Mouse (Mus musculus) skeletal muscle tissue, adult 2 months (tissue): Measurements from ENCODE around the gene 4930404H24Rik.

Experiments
- DNase-seq: peaks from one replicate; pipeline ENCODE4 v3.0.0-alpha.2; 2012; ENCODE audit warnings: low read depth, low spot score

The 4930404H24Rik gene

GRCm38 (mm10) chr2:153492573-153493392 is at the start of gene 4930404H24Rik:
TSS of gene 4930404H24Rik (plus strand) at chr2:153492790.
- DNase-seq, result peak; percentile 55

- no peak for DNase-seq
Observed at GRCm38 (mm10) chr2:153443434-153444240, 49.0 kb upstream of the 4930404H24Rik start.

- DNase-seq, result peak; percentile 30
Observed at GRCm38 (mm10) chr2:153444254-153445136, 48.1 kb upstream of the 4930404H24Rik start.

DNA sequence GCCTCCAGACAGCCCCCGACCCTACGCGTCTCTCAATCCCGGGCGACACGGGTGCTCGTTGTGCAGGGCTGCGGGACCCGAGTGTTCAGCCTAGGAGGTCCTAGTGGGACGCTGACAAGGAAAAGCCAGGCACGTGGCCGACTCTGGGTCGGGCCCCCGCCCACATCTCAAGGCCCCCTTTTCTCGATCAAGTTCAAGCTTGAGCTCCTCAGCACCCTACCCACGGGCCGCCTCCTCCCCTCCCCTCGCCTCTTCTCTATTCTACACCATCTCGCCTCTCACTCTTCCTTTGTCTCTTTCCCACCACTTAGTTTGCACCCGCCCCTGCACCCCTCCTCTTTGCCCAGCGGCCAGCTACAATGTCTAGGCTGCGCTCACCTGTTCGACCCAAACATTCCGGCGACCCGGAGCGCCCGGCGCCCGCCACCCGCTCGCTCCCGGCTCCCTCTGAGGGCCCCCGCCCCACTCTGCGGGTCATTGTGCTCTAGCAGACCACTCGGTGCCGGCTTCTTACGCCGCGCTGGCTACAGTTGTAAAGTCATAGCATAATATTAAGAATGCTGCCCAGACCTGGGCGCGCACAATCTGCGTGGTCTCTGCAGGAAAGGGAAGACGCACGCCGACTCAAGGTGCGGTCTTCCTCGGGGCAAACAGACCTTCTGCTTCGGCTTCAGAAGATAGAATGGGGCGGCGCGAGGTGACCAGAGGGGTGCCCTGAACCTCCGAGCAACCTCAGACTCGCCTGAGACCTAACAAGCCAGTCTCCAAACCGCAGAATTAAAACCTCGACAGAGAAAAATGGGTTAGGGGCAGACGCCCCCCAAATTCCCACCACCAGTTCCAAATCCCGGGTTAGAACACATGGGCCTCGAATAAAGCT is 47.2 kb upstream of the 4930404H24Rik start:
- DNase-seq, result no peak

DNA sequence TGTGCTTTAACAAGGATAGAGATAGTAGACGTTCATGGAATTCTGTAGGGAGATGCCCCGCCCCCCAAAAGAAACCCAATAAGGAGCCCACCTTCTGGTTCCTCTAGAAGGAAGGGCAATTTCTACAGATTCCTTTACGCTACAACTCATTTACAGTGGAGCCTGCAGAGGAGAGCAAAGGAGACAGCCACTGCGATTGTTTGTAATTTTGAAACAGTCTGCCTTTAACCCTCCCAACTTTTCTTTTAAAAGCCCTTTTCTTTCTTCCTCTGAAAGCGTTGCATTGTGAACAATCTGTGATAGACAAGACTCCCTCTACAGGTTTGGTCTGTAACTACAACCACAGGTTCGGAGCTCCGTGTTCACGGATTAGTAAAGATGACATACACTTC is 46.6 kb upstream of the 4930404H24Rik start:
- no peak for DNase-seq

GRCm38 (mm10) chr2:153446476-153446875 is 46.1 kb upstream of the 4930404H24Rik start:
- DNase-seq, result no peak

DNA sequence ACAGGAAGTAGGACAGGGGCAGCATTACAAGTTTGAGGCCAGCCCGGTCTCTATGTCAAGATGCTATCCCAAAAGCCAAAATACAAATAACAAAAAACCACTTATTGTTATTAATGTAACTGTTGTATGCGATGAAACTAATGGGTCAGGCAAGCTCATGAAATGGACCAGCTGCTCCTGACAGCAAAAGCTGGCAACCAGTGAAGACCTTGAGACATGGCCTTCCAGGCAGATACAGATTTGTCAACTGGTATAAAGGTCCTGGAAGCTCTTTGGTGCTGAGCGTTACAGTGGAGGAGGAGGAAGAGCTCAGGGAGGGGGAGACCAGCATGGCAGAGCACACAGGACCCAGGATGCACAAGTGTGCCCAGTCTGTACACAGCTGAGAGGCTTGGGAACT is 44.9 kb upstream of the 4930404H24Rik start:
- no peak for DNase-seq

DNA sequence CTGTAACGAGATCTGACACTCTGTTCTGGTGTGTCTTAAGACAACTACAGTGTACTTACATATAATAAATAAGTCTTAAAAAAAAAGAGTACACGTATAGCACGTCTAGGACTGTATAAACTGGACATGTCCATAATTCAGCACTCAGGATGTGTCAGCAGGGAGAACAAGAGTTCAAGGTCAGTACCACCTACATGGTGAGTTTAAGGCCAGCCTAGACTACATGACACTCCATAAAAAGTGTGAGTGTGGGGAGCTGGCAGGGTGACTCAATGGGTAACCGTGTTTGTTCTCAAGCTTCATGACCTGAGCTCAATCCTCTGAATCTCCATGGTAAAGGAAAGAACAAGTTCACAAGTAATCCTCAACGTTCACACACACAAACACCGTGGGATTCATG is 44.1 kb upstream of the 4930404H24Rik start:
- no peak for DNase-seq

DNA sequence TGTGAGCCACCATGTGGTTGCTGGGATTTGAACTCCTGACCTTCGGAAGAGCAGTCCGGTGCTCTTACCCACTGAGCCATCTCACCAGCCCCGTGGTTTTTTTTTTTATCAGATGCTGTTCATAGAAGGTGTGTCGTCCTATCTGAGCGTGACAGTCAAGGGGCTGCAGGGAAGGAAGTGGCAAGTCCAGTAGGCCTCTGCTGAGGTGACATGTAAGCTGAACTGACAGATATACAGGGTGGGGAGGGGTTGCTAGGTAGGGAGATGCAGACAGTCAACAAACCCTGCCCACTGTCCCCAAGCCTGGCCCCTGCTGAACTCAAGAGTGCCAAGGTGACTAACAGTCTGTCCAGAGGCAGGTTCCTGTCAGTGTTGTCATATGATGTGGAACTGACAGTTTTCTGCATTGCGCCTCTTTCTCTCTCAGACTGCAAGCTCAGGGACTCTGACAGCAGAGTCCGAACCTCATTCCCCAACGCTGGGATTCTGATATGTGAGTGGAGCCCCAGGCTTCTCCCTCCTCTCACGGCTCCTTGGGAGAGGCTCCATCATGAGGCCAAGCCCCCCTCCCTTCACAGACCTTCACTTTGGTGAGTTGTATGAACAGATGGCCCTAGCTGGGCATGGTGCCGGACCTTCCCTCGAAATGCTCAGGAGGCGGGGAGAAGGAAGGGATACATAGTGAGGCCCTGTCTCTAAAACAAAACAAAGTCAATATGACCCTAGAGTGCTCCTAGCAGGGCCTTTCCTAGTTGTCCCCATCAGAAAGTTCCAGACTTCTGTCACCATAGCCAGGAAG is 38.4 kb upstream of the 4930404H24Rik start:
- DNase-seq, result no peak

- no peak for DNase-seq
Observed at GRCm38 (mm10) chr2:153454841-153455506, 37.6 kb upstream of the 4930404H24Rik start.

DNA sequence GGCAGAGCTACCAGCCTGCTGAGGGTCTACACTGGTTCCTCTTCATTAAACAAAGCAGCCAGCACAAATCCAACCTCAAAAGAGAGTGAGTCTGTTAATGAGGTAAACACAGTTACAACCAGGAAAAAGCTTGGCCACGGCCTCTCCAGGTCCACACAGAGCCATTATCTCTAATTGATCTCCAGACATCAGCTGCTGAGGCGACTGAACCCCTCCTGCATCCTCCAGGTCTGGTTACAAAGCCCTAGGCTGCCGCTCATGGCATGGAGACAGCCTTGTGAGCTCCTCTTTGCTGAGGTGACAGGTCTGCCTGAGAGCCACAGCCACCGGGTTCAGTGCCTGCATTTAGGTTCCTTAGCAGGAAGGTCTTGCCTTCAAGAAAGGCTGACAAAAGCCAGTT is 35.1 kb upstream of the 4930404H24Rik start:
- no peak for DNase-seq

DNA sequence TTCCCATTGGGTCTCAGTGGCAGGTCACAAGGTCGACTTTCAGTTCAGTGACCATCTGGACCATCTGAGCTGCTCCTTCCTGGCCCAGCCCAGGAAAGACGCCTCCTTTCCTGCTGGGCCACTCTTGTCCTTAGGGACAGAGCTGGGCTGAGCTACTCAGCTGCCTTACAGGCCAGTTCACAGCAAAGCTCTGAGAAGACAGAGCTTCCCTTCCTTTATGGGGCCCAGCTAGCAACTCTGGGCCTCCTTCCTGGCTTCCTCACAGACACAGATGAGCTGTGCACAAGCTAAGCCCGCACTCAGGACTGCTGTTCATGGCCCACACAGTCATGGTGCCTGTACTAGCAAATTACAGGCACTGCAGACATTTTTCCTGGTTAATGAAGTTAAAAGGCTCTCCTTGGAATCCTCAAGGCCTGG is 34.6 kb upstream of the 4930404H24Rik start:
- DNase-seq, result no peak

GRCm38 (mm10) chr2:153463257-153463656 is 29.3 kb upstream of the 4930404H24Rik start:
- DNase-seq, result no peak

DNA sequence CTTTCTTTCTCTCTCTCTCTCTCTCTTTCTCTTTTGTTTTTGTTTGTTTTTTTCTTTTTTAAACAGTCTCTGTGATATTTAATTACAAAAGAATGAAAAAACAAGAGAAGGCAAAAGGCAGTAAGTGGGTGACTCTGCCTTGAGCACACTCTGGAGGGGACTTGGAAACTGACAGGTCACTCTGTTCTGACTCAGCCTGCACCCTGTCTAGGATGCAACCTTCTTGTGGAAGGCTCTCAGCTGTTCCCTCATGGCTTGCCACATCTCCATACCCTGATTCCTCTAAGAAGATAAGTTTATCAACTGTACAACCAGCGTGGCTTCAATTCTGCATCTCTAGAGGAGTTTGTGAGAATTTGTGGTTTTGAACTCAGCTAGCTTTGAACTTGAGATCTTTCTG is 25.2 kb upstream of the 4930404H24Rik start:
- no peak for DNase-seq

- no peak for DNase-seq
Observed at GRCm38 (mm10) chr2:153469317-153469716, 23.3 kb upstream of the 4930404H24Rik start.

DNA sequence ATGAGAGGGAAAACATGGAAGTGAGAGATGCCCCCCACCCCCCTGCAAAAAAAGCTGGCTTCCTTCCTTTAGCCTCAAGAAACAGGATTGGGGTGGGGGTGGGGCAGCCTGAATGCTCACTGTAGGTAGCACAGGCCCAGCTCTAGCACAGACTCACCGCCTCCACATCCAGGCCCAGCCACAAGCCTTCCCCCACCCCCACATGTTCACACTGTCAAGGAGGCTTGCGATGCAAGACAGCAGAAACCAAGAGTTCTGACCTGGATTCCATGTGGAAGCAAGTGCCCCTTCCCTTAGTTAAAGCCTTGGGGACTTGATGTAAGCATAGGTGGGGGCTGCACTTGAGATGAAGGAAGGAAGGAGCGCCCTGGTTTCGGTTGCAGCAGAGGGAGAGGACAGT is 22.8 kb upstream of the 4930404H24Rik start:
- DNase-seq, result no peak

DNA sequence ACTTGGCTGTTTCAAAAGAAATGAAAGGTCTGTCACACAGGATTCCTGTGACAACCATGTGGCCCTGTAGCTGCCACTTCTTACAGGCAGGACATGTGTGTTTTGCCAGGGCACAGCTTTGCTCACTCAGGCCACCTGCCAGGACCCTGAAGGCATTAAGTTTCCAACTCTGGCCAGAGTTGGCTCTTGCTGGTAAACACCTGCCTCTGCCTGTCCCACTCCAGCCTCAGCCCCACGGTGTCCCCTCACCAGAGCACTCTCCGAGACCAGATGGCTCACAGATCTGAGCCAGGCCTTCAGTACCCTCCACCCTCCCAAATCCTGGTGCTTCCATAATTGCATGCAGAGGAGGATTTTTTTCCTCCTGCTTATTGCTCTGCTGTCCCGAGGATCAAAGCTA is 21.6 kb upstream of the 4930404H24Rik start:
- DNase-seq, result peak; percentile 85

DNA sequence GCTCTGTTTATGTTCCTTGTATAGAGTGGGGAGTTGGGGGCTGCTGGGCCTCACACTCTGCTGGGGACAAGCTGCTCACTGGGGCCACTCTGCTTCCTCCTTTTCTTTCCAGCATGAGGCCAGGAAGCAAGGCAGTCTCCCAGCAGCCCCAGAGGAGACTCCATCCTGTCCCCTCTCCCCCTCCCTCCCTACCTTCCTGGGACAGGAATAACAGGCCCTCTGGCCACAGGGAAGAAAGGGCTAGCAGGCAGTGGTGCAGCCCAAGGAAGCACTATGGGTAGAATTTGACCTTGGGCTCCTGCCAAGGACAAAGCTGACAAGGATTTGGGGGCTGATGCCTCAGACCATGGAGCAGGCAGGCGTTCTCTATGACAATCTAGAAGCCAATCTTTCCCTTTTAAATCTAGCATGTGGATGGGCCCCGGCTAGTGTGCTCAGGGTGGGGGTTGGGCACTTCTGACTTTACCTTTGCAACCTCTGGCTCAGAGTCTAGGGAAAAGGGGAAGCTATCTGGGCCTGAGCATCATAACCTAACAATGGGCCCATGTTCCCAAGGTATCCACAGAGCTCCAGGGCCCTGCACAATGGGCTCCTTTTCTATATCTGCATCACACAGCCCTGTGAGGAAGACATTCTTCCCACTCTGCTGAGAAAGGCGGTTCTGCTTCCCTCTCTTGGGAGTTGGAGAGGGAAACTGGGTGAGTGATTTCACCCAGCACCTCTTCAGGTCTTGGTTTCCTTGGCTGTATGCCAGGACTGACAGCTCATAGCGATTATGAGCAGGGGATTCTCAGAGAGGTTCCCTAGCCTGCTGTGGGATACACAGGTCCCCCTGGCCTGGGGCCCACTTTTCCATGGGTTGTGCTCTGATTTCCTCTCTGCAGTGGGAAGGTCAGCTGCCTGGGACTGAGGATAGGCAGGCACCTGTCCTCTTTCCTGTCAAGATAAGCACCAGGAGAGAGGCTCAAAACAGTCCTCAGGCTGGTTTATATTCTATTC is 17.2 kb upstream of the 4930404H24Rik start:
- no peak for DNase-seq
